Mouse (Mus musculus) forebrain, embryonic 15.5 days (tissue): Measurements from ENCODE around the gene Pnpla1. TPM values are rescaled to one million over a fixed set of nuclear protein-coding genes. Genes with fewer than 3 reads are reported as not detected.

Experiments used
- ATAC-seq: fragments of 200-750 bp; cut with Nextera tagmentation; replicated peaks from 2 replicates; pipeline ENCODE4 v1.8.0; 2017; ENCODE audit warnings: mild to moderate bottlenecking, moderate TSS enrichment, moderate library complexity
- H3K27ac ChIP-seq: fragments of 300-500 bp; sonication (generic); replicated peaks from 2 replicates; pipeline ENCODE4 v1.5.1; 2015; ENCODE audit warnings: mild to moderate bottlenecking, inconsistent platforms
- H3K27me3 ChIP-seq: fragments of 300-500 bp; sonication (generic); 2 replicates; pipeline ENCODE4 v1.6.1; 2015; ENCODE audit warnings: inconsistent platforms
- H3K36me3 ChIP-seq: fragments of 300-500 bp; sonication (generic); 2 replicates; pipeline ENCODE4 v1.6.1; 2015; ENCODE audit warnings: mild to moderate bottlenecking, inconsistent platforms
- H3K4me1 ChIP-seq: fragments of 300-500 bp; sonication (generic); 2 replicates; pipeline ENCODE4 v1.6.1; 2015; ENCODE audit warnings: inconsistent platforms
- H3K4me2 ChIP-seq: fragments of 300-500 bp; sonication (generic); replicated peaks from 2 replicates; pipeline ENCODE4 v1.6.1; 2015; ENCODE audit warnings: mild to moderate bottlenecking, inconsistent platforms
- H3K4me3 ChIP-seq: fragments of 300-500 bp; sonication (generic); 2 replicates; pipeline ENCODE4 v1.5.1; 2015; ENCODE audit warnings: mild to moderate bottlenecking, inconsistent platforms
- H3K9ac ChIP-seq: fragments of 300-500 bp; sonication (generic); replicated peaks from 2 replicates; pipeline ENCODE4 v1.6.1; 2015; ENCODE audit warnings: mild to moderate bottlenecking, inconsistent platforms
- H3K9me3 ChIP-seq: fragments of 300-500 bp; sonication (generic); 2 replicates; pipeline ENCODE4 v1.6.1; 2016; ENCODE audit warnings: inconsistent platforms
- WGBS: fragments of 180-500 bp; shearing (Covaris S2); methylation state at CpG from one replicate; pipeline ENCODE4 v1.1.7; 2015; ENCODE audit warnings: mixed read lengths; 5-methylcytosine and 5-hydroxymethylcytosine counted together
- polyA plus RNA-seq: library from polyadenylated mRNA; unstranded; fragments of >200 nt; fragmentation: Nextera tagmentation; extraction: Ambion mirVana; gene quantifications from 2 replicates; pipeline ENCODE4 v1.2.1, GENCODE M21; 2015

The Pnpla1 gene
- polyA plus RNA-seq, 1 experiment from 2014 or later, result not detected

GRCm38 (mm10) chr17:28932274-28932673 is 74.1 kb downstream of the Pnpla1 start:
- peaks cover 10% of the 10 kb centered on the region for H3K4me1 ChIP-seq
- WGBS, result 89% methylated on average over 4 of the region's 4 CpGs
- no peak for ATAC-seq
- H3K9ac ChIP-seq, result no peak overlapping the region
- no peak overlapping the region for H3K4me2 ChIP-seq
- H3K36me3 ChIP-seq, result no peaks in the 10 kb centered on the region
- H3K27ac ChIP-seq, result no peak overlapping the region
- no peaks in the 10 kb centered on the region for H3K9me3 ChIP-seq
- no peak overlapping the region for H3K4me3 ChIP-seq
- no peaks in the 10 kb centered on the region for H3K27me3 ChIP-seq

DNA sequence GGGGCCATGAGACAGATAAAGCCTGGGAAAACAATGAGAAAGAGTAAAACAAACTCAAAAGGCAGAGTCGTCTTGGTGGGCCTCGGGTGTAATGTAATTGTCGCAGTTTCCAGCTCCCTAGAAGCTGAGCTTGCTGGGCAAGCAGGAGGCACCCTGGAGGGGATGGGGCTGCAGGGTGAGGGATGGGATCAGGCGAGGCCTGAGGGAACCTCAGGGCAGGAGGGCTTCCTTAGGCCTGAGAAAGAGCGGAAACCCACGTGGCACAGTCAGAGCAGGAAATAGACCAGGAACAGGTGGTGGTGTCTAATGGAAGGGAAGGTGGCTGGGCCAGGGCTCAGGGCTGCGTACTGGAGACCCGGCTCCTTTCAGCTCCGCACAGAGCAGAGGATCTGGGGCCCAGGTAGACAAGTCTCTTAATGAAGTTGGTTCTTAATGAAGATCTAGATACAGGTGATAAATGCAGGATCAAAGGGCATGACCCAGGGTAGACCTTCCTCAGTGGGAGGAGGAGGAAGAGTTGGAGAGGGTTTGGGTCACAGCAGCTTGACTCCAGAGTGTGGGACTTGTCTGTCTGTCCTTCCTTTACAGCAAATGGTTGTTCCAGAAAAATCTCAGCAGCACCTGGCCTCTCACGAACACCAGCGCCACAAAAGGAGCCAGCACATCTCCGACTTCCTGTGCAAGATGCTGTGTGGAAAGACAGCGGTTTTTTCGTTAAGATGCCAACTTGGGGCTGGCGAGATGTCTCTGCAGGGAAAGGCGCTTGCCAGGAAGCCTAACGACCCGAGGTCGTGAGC is 76.1 kb downstream of the Pnpla1 start:
- no peak overlapping the region for H3K4me3 ChIP-seq
- no peak for ATAC-seq
- no peak overlapping the region for H3K4me2 ChIP-seq

DNA sequence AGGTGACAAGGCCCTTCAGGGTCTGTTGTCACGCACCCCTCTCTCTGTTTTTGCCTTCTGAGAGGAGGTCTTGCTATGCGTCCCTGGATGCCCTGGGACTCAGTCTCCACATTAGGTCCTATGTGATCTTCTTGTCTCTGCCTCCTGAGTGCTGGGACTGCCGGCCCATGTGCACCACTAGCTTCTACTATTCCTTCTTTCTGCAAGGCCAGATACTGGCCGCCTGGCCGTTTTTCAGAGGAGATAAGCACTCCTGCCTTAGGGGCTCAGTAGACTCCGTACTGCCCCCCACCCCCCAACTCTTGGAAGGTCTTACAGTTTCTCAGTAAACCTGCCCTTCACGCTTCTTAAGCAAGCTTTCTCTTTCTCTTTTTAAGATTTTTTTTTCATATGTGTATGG is 77.9 kb downstream of the Pnpla1 start:
- Histone ChIP-seq H3K9me3 (no peaks in the 10 kb centered on the region), H3K4me2 (no peak overlapping the region), H3K36me3 (no peaks in the 10 kb centered on the region), H3K27me3 (no peaks in the 10 kb centered on the region), H3K27ac (no peak overlapping the region), H3K4me3 (no peak overlapping the region), H3K4me1 (no peaks in the 10 kb centered on the region), H3K9ac (no peak overlapping the region)
- 93% methylated on average over 7 of the region's 7 CpGs for WGBS
- no peak for ATAC-seq

More for the DNA sequence above, 76.1 kb downstream of the Pnpla1 start:
- no peaks in the 10 kb centered on the region for H3K36me3 ChIP-seq
- H3K9ac ChIP-seq, result no peak overlapping the region
- no peaks in the 10 kb centered on the region for H3K9me3 ChIP-seq
- no peaks in the 10 kb centered on the region for H3K27me3 ChIP-seq
- no peak overlapping the region for H3K27ac ChIP-seq
- 74% methylated on average over 19 of the region's 19 CpGs for WGBS
- peaks cover 10% of the 10 kb centered on the region for H3K4me1 ChIP-seq

GRCm38 (mm10) chr17:28936622-28937345 is 78.6 kb downstream of the Pnpla1 start:
- Histone ChIP-seq H3K4me3 (no peak overlapping the region), H3K36me3 (no peaks in the 10 kb centered on the region), H3K27me3 (no peaks in the 10 kb centered on the region), H3K4me2 (no peak overlapping the region), H3K9me3 (no peaks in the 10 kb centered on the region), H3K4me1 (no peaks in the 10 kb centered on the region), H3K27ac (no peak overlapping the region), H3K9ac (no peak overlapping the region)
- WGBS, result 84% methylated on average over 10 of the region's 10 CpGs
- ATAC-seq, result no peak

Other genes with a start within 250 kb of the Pnpla1 start
- 103 and 112 TPM in 2 replicates for gene Srpk1, start 235.7 kb upstream of the Pnpla1 start, polyA plus RNA-seq
- 1.4 and 1.7 TPM in 2 replicates for gene Slc26a8, start 168.2 kb upstream of the Pnpla1 start, polyA plus RNA-seq
- gene Mapk14, start 167.1 kb upstream of the Pnpla1 start, polyA plus RNA-seq, result 29.2 and 30.7 TPM in 2 replicates
- gene AC170998.1, start 132.3 kb upstream of the Pnpla1 start, polyA plus RNA-seq, result 2.3 and 2.6 TPM in 2 replicates
- 0.33 and 0.85 TPM in 2 replicates for gene Mapk13, start 89.1 kb upstream of the Pnpla1 start, polyA plus RNA-seq
- 8.0 TPM in 2 replicates for gene Brpf3, start 57.3 kb upstream of the Pnpla1 start, polyA plus RNA-seq
- 0.51 and 0.67 TPM in 2 replicates for gene 4930539E08Rik, start 56.9 kb downstream of the Pnpla1 start, polyA plus RNA-seq
- gene Pxt1, start 85.4 kb downstream of the Pnpla1 start, polyA plus RNA-seq, result not detected in 2 replicates
- gene Kctd20, start 93.5 kb downstream of the Pnpla1 start, polyA plus RNA-seq, result 118 TPM in 2 replicates
- 119 and 128 TPM in 2 replicates for gene Stk38, start 149.6 kb downstream of the Pnpla1 start, polyA plus RNA-seq
- 594 and 620 TPM in 2 replicates for gene Srsf3, start 174.2 kb downstream of the Pnpla1 start, polyA plus RNA-seq
- 39.2 and 39.4 TPM in 2 replicates for gene Cdkn1a, start 232.6 kb downstream of the Pnpla1 start, polyA plus RNA-seq